Mouse (Mus musculus): Measurements from ENCODE around the gene Hist1h3e. TPM values are rescaled to one million over a fixed set of nuclear protein-coding genes. Genes with fewer than 3 reads are reported as not detected.
"Not testable (repeated sequence)": the region's sequence is repeated elsewhere in the genome, so short reads cannot be mapped to it uniquely, and the experiment has no call there.

Hist1h3e gene
- total RNA-seq, 2 experiments from 2014 or later = 161 to 358 TPM

- ATAC-seq (ENCODE audit: poor library complexity, severe bottlenecking) = no peak
These were observed 2.3 kb upstream of the Hist1h3e start for GRCm38 (mm10) chr13:23564482-23564881.

GRCm38 (mm10) chr13:23562699-23563462, 712 bp upstream of the Hist1h3e start:
- ATAC-seq (ENCODE audit: poor library complexity, severe bottlenecking) = peak; percentile 36

DNA sequence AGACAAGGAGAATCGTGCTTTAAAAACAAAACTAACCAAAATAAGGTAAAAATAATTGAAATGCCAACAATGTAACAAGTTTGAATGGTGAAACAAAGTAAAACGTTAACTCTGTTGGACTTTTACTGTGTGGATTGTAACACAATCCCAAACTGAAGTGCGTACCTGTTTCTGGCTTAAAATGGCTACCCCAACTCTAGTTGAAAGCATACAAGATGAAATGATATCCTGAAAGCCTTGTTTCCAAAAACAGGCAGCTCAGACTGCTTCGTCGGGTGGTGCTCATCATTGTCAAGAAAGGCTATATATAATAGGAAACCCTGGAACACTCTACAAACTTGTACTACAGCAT, 662 bp downstream of the Hist1h3e start:
- ATAC-seq (ENCODE audit: poor library complexity, severe bottlenecking) = peak; percentile 20; the same call in 1 of the 2 replicates

- not testable (repeated sequence) for ATAC-seq (ENCODE audit: poor library complexity, severe bottlenecking)
These were observed 1.5 kb downstream of the Hist1h3e start for GRCm38 (mm10) chr13:23560699-23561098.

DNA sequence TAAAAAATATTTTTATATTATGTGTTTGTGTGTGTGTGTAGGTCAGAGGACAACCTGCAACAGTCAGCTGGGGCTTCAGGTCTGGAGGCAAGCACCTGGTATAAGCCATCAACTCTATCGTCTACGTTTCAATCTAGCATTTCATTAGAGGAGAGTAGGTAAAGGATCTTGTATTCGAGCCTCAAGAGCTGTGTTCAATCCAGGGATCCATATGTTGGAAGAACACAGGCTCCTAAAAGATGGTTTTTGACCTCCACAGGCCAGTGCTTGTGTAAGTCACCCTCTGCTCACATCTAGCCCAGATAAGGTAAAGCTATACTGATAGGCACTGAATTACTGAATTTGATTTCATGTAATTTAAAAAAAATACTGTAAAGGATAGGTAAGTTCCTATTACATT, 5.3 kb downstream of the Hist1h3e start:
- ATAC-seq (ENCODE audit: poor library complexity, severe bottlenecking) = no peak

DNA sequence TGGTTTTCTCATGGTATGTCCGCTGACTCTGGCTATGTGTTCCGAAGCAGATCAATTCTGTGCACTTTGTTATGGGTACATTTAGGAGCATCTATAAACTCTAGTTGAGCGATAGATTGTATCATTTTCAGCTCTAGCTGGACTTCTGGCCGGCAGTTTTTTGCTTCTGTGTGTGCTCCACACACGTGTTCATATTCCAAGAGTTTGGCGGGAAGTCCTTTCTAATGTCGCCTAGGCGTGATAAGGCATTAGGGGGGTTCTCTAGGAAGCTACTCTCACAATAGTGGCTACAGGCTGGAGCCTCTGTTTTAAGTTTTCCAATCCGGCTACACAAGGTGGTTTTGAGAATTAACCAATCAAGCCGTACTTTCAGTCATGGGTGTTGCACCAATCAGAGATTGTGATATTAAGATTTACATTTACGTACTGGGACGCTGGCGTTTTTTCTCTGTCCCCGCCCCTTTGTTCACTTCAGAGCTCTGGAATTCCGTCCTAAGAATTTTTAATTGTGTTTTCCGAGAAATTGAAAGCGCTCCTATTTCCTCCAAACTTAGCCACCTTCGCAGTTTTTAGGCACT, 6.2 kb downstream of the Hist1h3e start:
- ATAC-seq (ENCODE audit: poor library complexity, severe bottlenecking) = peak; percentile 32

DNA sequence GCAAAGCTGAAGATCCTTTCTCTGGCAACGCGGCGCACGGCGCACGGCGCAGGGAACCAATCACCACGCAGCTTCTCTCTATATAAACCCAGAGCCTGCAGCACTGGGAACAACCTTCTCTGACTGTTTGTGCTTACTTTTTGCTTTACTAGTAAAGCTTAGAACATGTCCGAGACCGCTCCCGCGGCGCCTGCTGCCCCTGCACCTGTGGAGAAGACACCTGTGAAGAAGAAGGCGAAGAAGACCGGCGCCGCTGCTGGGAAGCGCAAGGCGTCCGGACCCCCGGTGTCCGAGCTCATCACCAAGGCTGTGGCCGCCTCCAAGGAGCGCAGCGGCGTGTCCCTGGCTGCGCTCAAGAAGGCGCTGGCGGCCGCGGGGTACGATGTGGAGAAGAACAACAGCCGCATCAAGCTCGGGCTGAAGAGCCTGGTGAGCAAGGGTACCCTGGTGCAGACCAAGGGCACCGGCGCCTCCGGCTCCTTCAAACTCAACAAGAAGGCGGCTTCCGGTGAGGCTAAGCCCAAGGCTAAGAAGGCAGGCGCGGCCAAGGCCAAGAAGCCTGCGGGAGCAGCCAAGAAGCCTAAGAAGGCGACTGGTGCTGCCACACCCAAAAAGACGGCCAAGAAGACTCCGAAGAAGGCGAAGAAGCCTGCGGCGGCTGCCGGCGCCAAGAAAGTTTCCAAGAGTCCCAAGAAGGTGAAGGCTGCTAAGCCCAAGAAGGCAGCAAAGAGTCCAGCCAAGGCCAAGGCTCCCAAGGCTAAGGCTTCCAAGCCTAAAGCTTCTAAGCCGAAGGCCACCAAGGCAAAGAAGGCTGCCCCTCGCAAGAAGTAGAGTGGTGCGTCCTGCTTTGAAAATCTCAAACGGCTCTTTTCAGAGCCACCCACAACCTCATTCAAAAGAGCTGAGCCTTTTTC, 7.0 kb downstream of the Hist1h3e start:
- ATAC-seq (ENCODE audit: poor library complexity, severe bottlenecking) = peak; percentile 66

GRCm38 (mm10) chr13:23554393-23554792, 7.8 kb downstream of the Hist1h3e start:
- no peak for ATAC-seq (ENCODE audit: poor library complexity, severe bottlenecking)

DNA sequence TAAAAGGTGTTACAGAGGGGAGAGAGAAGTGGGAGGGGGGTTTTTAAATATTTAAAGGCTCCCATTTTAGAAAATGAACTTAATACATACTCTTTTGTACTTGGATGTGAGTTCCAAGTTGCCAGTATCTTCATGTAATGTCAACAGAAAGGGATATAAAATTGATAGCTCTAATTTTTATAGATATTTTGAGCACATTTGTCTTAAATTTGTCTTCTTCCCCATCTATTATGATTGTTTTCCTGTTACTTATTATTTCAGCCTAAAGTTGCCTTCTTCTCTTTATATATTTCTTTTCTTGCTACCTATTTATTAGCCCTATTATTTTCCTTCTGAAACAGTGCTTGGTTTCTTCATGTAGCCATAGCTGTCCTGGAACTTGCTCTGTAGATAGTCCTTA, 9.2 kb downstream of the Hist1h3e start, which contains the start of gene Hist1h1d:
TSS of gene Hist1h1d (plus strand) at position 301 of the 400 bp plus-strand sequence.
- no peak for ATAC-seq (ENCODE audit: poor library complexity, severe bottlenecking)

GRCm38 (mm10) chr13:23551931-23552914, 9.9 kb downstream of the Hist1h3e start:
- ATAC-seq (ENCODE audit: poor library complexity, severe bottlenecking) = no peak

DNA sequence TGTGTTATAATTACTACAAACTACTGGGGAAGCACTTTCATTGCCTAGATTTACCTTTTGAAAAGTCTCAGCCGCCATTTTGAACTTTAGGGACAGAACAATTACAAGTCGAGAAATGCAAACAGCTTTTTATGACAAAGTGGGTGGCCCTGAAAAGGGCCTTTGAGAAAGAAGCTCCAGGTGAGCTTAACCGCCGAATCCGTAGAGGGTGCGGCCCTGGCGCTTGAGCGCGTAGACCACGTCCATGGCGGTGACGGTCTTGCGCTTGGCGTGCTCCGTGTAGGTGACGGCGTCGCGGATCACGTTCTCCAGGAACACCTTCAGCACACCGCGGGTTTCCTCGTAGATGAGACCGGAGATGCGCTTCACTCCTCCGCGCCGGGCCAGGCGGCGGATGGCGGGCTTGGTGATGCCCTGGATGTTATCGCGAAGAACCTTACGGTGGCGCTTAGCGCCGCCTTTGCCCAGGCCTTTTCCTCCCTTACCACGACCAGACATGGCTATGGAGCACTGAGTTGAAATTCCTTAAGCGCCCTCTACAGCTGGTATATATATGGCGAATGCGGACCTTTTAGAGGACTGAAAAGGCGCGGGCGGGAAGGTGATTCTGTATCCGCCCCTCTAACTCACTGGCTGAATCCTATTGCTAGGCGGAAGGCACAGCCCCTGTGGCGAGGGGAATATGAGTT, 10.9 kb downstream of the Hist1h3e start, which contains the start of gene Hist1h4f:
TSS of gene Hist1h4f (minus strand) at position 503 of the 689 bp plus-strand sequence.
- ATAC-seq (ENCODE audit: poor library complexity, severe bottlenecking) = peak; percentile 60

DNA sequence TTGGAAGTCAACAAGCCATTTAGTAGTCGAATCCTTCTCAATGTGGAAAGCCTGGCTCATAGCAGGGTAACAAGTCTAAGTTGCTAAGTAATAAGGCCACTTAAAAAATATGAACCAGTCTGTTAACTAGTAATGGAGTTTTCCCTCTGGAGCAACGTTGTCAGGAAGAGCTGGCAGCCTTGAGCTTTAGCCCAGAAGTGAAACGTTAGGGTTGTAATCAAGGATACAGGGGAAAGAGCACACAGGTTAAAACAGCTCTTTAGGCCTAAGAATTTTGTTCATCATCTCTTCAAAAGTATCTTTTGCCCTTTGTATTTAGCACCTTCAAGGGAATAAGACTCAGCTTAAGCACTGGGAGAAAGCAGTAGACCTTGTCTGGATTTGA, 11.4 kb downstream of the Hist1h3e start:
- ATAC-seq (ENCODE audit: poor library complexity, severe bottlenecking) = no peak

DNA sequence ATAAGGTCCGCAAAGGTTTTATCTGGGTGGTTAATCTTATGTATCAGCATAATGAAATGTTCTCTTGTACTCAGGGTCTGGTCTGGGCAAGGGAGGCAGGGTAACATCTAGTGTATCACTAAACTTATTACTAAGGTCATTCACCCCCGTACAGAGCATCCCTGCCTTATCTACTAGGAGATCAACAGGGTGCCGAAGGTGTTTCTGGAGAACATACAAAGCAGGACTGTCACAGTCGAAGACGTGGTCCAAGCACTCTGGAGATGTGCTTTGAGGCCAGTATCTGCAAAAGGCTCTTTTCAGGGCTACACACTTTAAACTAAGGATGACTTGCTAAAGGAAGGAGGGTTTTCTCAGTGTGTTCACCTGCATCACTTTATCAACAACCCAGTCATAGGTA, 15.5 kb downstream of the Hist1h3e start:
- ATAC-seq (ENCODE audit: poor library complexity, severe bottlenecking) = no peak

- peak; percentile 14; the same call in 1 of the 2 replicates for ATAC-seq (ENCODE audit: poor library complexity, severe bottlenecking)
These were observed 17.4 kb downstream of the Hist1h3e start for GRCm38 (mm10) chr13:23544787-23545120.

DNA sequence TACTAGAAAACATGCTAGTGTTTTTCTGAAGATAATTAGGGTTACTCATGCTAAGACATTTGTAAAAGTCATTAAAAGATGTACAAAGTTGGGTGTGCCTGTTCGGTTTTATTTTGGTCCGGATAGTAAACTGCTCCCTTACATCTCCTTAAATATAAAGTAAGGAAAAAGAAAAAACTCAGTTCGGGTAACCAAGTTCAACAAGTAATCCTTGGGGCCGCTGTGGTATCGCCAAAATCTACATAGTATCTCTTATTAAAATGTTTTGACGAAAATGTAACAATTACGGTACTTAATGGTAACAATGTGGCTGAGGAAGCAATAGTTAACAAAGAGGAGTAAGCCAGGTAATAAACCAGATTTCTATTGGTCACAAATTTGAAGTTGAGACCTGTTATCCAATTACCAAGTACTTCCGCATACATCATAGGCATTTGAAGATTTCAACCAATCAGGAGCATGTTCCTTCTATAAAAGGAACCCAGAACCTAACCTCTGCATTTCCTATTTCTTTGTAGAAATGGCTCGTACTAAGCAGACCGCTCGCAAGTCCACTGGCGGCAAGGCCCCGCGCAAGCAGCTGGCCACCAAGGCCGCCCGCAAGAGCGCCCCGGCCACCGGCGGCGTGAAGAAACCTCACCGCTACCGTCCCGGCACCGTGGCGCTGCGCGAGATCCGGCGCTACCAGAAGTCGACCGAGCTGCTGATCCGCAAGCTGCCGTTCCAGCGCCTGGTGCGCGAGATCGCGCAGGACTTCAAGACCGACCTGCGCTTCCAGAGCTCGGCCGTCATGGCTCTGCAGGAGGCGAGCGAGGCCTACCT, 18.0 kb downstream of the Hist1h3e start, which contains the start of gene Hist1h3f:
TSS of gene Hist1h3f (plus strand) at position 88 of the 822 bp plus-strand sequence.
- ATAC-seq (ENCODE audit: poor library complexity, severe bottlenecking) = peak; percentile 83

DNA sequence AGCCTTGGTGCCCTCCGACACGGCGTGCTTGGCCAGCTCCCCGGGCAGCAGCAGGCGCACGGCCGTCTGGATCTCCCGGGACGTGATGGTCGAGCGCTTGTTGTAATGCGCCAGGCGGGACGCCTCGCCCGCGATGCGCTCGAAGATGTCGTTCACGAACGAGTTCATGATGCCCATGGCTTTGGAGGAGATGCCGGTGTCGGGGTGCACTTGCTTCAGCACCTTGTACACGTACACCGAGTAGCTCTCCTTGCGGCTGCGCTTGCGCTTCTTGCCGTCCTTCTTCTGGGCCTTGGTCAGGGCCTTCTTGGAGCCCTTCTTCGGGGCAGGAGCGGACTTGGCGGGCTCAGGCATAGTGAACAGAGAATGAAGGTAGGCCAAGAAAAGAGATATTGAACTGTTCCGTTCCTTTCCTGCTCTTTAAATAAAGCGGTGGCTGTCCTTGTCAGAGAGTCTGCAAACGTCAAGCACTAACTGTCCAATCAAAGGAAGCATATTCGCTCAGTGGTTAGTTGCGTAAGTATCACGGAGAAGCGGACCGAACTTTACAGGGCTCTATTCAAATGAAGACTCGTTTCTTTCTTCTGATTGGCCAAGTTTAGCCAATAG, 19.1 kb downstream of the Hist1h3e start, which contains the start of gene Hist1h2bh:
TSS of gene Hist1h2bh (minus strand) at position 394 of the 609 bp plus-strand sequence.
- ATAC-seq (ENCODE audit: poor library complexity, severe bottlenecking) = peak; percentile 88

DNA sequence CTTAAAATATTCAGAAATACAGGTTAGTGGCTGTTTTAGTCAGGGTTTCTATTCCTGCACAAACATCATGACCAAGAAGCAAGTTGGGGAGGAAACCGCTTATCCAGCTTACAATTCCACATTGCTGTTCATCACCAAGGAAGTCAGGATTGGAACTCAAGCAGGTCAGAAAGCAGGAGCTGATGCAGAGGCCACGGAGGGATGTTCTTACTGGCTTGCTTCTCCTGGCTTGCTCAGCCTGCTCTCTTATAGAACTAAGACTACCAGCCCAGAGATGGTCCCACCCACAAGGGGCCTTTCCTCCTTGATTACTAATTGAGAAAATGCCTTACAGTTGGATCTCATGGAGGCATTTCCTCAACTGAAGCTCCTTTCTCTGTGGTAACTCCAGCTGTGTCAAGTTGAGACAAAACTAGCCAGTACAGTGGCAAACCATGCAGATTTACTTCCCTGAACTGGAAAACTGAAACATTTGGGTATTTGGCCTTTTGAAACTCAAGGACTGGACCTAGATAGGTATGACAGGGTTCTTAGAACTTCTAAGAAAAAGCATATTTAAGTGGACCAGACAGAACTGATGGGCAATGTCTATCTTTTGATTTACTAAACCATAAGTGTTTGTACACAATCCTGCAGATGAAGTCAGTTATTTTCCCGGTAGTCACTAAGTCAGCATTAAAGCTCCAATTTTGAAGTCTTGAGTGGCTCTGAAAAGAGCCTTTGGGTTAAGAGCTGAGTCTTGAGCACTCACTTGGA, 19.8 kb downstream of the Hist1h3e start:
- ATAC-seq (ENCODE audit: poor library complexity, severe bottlenecking) = not testable (repeated sequence)
